Mouse (Mus musculus): Measurements from ENCODE around the gene Chrd.

- no peak for TF ChIP-seq POLR2A (IDR thresholded peaks at IDR 0.05; ENCODE audit: borderline replicate concordance, insufficient read depth, low read length)
- TF ChIP-seq CTCF (IDR thresholded peaks at IDR 0.05; ENCODE audit: borderline replicate concordance, insufficient read depth, low read depth, low read length), result no peak
These were observed 42.1 kb downstream of the Chrd start for GRCm38 (mm10) chr16:20775021-20775420.
